Mouse (Mus musculus) lung, embryonic 14.5 days (tissue): Measurements from ENCODE around the gene Olfr584. TPM values are rescaled to one million over a fixed set of nuclear protein-coding genes. Genes with fewer than 3 reads are reported as not detected.
A peak's percentile ranks its signal among the peaks of the same experiment; 100 is the strongest.

Experiments
- ATAC-seq: fragments of 200-750 bp; cut with Nextera tagmentation; 2 replicates; pipeline ENCODE4 v1.8.0; 2017; ENCODE audit warnings: mild to moderate bottlenecking, moderate TSS enrichment, moderate library complexity; ENCODE audit not compliant: insufficient read depth
- DNase-seq: peaks from one replicate; pipeline ENCODE4 v3.0.0-alpha.2; 2015
- H3K27ac ChIP-seq: fragments of 300-500 bp; sonication (generic); 2 replicates; pipeline ENCODE4 v1.5.1; 2014; ENCODE audit warnings: low read depth, mild to moderate bottlenecking, moderate library complexity
- H3K27me3 ChIP-seq: fragments of 300-500 bp; sonication (generic); 2 replicates; pipeline ENCODE4 v1.6.1; 2014; ENCODE audit warnings: low read length, control low read depth; ENCODE audit not compliant: insufficient read depth
- H3K36me3 ChIP-seq: fragments of 300-500 bp; sonication (generic); 2 replicates; pipeline ENCODE4 v1.6.1; 2014; ENCODE audit warnings: control low read depth; ENCODE audit not compliant: insufficient read depth
- H3K4me1 ChIP-seq: fragments of 300-500 bp; sonication (generic); 2 replicates; pipeline ENCODE4 v1.6.1; 2014; ENCODE audit warnings: antibody characterized with exemption, control low read depth; ENCODE audit not compliant: insufficient read depth
- H3K4me2 ChIP-seq: fragments of 300-500 bp; sonication (generic); 2 replicates; pipeline ENCODE4 v1.6.1; 2014; ENCODE audit warnings: mild to moderate bottlenecking
- H3K4me3 ChIP-seq: fragments of 300-500 bp; sonication (generic); 2 replicates; pipeline ENCODE4 v1.5.1; 2014; ENCODE audit warnings: low read depth, low read length
- H3K9ac ChIP-seq: fragments of 300-500 bp; sonication (generic); 2 replicates; pipeline ENCODE4 v1.6.1; 2014
- H3K9me3 ChIP-seq: fragments of 300-500 bp; sonication (generic); 2 replicates; pipeline ENCODE4 v1.6.1; 2016; ENCODE audit warnings: low read depth, low read length, control low read depth
- CTCF ChIP-seq: IDR thresholded peaks from 2 replicates; pipeline ENCODE4 v1.5.1; 2016; ENCODE audit warnings: antibody characterized with exemption, low read depth
- WGBS: fragments of 180-500 bp; shearing (Covaris S2); extraction: QIAGEN DNeasy Blood & Tissue Kit; methylation state at CpG from one replicate; pipeline ENCODE4 v1.1.7; 2014; 5-methylcytosine and 5-hydroxymethylcytosine counted together
- polyA plus RNA-seq: library from polyadenylated mRNA; unstranded; fragments of >200 nt; fragmentation: Nextera tagmentation; extraction: Ambion mirVana; gene quantifications from 2 replicates; pipeline ENCODE4 v1.2.1, GENCODE M21; 2014

Gene Olfr584
- polyA plus RNA-seq: not detected in 2 replicates

- H3K36me3 ChIP-seq: no peaks in the 10 kb centered on the region
- DNase-seq (no peak), ATAC-seq (no peak)
- 75% methylated on average over 1 of the region's 1 CpGs for WGBS
- H3K4me1 ChIP-seq: no peaks in the 10 kb centered on the region
- TF ChIP-seq CTCF: no peak
- no peak within 1 kb of the TSS for H3K4me3 ChIP-seq
- H3K9me3 ChIP-seq: no peaks in the 10 kb centered on the region
- H3K27ac ChIP-seq: no peak within 1 kb of the TSS
- H3K27me3 ChIP-seq: no peaks in the 10 kb centered on the region
- no peak within 1 kb of the TSS for H3K4me2 ChIP-seq
- H3K9ac ChIP-seq: no peak within 1 kb of the TSS
Observed at GRCm38 (mm10) chr7:103081585-103081984, at the start of gene Olfr584. Olfr584 (plus strand) TSS chr7:103081885.

- Histone ChIP-seq H3K27me3 (no peaks in the 10 kb centered on the region), H3K9me3 (no peaks in the 10 kb centered on the region), H3K36me3 (no peaks in the 10 kb centered on the region), H3K4me3 (no peak within 1 kb of the TSS), H3K4me1 (no peaks in the 10 kb centered on the region), H3K9ac (no peak within 1 kb of the TSS), H3K27ac (no peak within 1 kb of the TSS), H3K4me2 (no peak within 1 kb of the TSS)
- ATAC-seq (no peak), DNase-seq (no peak)
- no peak for TF ChIP-seq CTCF
Observed at GRCm38 (mm10) chr7:103037724-103038123, 44.0 kb upstream of the Olfr584 start, which contains the start of gene Olfr582. Olfr582 (plus strand) TSS chr7:103038024.

- no peak for DNase-seq
- no peak within 1 kb of the TSS for H3K9ac ChIP-seq
- 86% methylated on average over 1 of the region's 1 CpGs for WGBS
- ATAC-seq: no peak
- no peaks in the 10 kb centered on the region for H3K36me3 ChIP-seq
- no peaks in the 10 kb centered on the region for H3K9me3 ChIP-seq
- no peak for TF ChIP-seq CTCF
- H3K4me1 ChIP-seq: no peaks in the 10 kb centered on the region
- no peaks in the 10 kb centered on the region for H3K27me3 ChIP-seq
- no peak within 1 kb of the TSS for H3K4me3 ChIP-seq
- H3K4me2 ChIP-seq: no peak within 1 kb of the TSS
- H3K27ac ChIP-seq: no peak within 1 kb of the TSS
Observed at GRCm38 (mm10) chr7:103051000-103051399, 30.7 kb upstream of the Olfr584 start, which contains the start of gene Olfr583. Olfr583 (plus strand) TSS chr7:103051300.

GRCm38 (mm10) chr7:103097420-103097819 is 15.7 kb downstream of the Olfr584 start, which contains the start of gene Olfr585:
Olfr585 (plus strand) TSS chr7:103097720.
- no peak within 1 kb of the TSS for H3K4me2 ChIP-seq
- H3K9me3 ChIP-seq: no peaks in the 10 kb centered on the region
- H3K36me3 ChIP-seq: no peaks in the 10 kb centered on the region
- WGBS: 90% methylated on average over 1 of the region's 1 CpGs
- no peak within 1 kb of the TSS for H3K9ac ChIP-seq
- H3K27me3 ChIP-seq: no peaks in the 10 kb centered on the region
- no peak within 1 kb of the TSS for H3K4me3 ChIP-seq
- DNase-seq (no peak), ATAC-seq (no peak)
- no peak for TF ChIP-seq CTCF
- no peak within 1 kb of the TSS for H3K27ac ChIP-seq
- no peaks in the 10 kb centered on the region for H3K4me1 ChIP-seq

DNA sequence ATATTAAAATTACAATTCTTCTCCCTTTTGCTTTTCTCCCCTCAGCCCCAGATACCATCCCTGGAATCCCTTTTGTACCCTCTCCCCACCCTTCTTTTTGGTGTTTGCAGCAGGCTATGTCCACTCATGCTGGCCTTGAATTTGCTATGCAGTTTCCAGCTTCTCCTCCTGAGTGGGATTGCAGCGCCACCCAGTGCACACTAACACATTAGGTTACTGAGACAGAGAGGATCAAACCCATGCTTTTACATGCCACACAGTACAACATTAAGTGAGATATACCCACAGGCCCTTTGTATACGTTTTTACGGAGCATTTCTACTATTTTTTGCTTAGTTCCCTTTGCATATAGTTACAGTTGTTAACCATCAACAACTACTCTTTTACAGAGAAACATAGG is 37.7 kb downstream of the Olfr584 start:
- H3K36me3 ChIP-seq: no peaks in the 10 kb centered on the region
- H3K4me3 ChIP-seq: no peak overlapping the region
- H3K9ac ChIP-seq: no peak overlapping the region
- 46% methylated on average over 3 of the region's 3 CpGs for WGBS
- ATAC-seq (no peak), DNase-seq (peak; percentile 30)
- H3K27ac ChIP-seq: no peak overlapping the region
- no peaks in the 10 kb centered on the region for H3K27me3 ChIP-seq
- TF ChIP-seq CTCF: peak; percentile 40
- H3K9me3 ChIP-seq: no peaks in the 10 kb centered on the region
- H3K4me2 ChIP-seq: no peak overlapping the region
- no peaks in the 10 kb centered on the region for H3K4me1 ChIP-seq

GRCm38 (mm10) chr7:103125538-103125937 is 43.9 kb downstream of the Olfr584 start, which contains the start of gene Olfr586:
Olfr586 (minus strand) TSS chr7:103125638.
- Histone ChIP-seq H3K4me2 (no peak within 1 kb of the TSS), H3K9ac (no peak within 1 kb of the TSS), H3K4me1 (no peaks in the 10 kb centered on the region), H3K27me3 (no peaks in the 10 kb centered on the region), H3K9me3 (no peaks in the 10 kb centered on the region), H3K4me3 (no peak within 1 kb of the TSS), H3K27ac (no peak within 1 kb of the TSS), H3K36me3 (no peaks in the 10 kb centered on the region)
- DNase-seq (no peak), ATAC-seq (no peak)
- TF ChIP-seq CTCF: no peak
- 91% methylated on average over 3 of the region's 3 CpGs for WGBS

Other genes with a start within 250 kb of the Olfr584 start
- not detected in 2 replicates for gene Olfr566, start 223.1 kb upstream of the Olfr584 start, polyA plus RNA-seq
- gene Olfr568, start 204.8 kb upstream of the Olfr584 start, polyA plus RNA-seq: not detected in 2 replicates
- gene Olfr569, start 191.0 kb upstream of the Olfr584 start, polyA plus RNA-seq: not detected in 2 replicates
- gene Olfr570, start 187.3 kb upstream of the Olfr584 start, polyA plus RNA-seq: not detected in 2 replicates
- gene Olfr571, start 164.3 kb upstream of the Olfr584 start, polyA plus RNA-seq: not detected in 2 replicates
- gene Olfr572, start 157.5 kb upstream of the Olfr584 start, polyA plus RNA-seq: not detected in 2 replicates
- not detected in 2 replicates for gene Olfr573-ps1, start 139.3 kb upstream of the Olfr584 start, polyA plus RNA-seq
- gene Olfr574, start 133.4 kb upstream of the Olfr584 start, polyA plus RNA-seq: not detected in 2 replicates
- gene Olfr575, start 123.1 kb upstream of the Olfr584 start, polyA plus RNA-seq: not detected in 2 replicates
- not detected in 2 replicates for gene Olfr576, start 119.2 kb upstream of the Olfr584 start, polyA plus RNA-seq
- not detected in 2 replicates for gene Olfr577, start 105.9 kb upstream of the Olfr584 start, polyA plus RNA-seq
- gene Olfr578, start 92.6 kb upstream of the Olfr584 start, polyA plus RNA-seq: not detected in 2 replicates
- gene Olfr582, start 43.9 kb upstream of the Olfr584 start, polyA plus RNA-seq: not detected in 2 replicates
- not detected in 2 replicates for gene Olfr583, start 30.6 kb upstream of the Olfr584 start, polyA plus RNA-seq
- not detected in 2 replicates for gene Olfr585, start 15.8 kb downstream of the Olfr584 start, polyA plus RNA-seq
- gene Olfr586, start 43.8 kb downstream of the Olfr584 start, polyA plus RNA-seq: not detected in 2 replicates
- gene Olfr588-ps1, start 59.0 kb downstream of the Olfr584 start, polyA plus RNA-seq: not detected in 2 replicates
- not detected in 2 replicates for gene Olfr589, start 74.5 kb downstream of the Olfr584 start, polyA plus RNA-seq
- gene Olfr591, start 96.5 kb downstream of the Olfr584 start, polyA plus RNA-seq: not detected in 2 replicates
- gene Olfr592, start 102.9 kb downstream of the Olfr584 start, polyA plus RNA-seq: not detected in 2 replicates
- not detected in 2 replicates for gene Olfr593, start 130.0 kb downstream of the Olfr584 start, polyA plus RNA-seq
- not detected in 2 replicates for gene Olfr594, start 135.1 kb downstream of the Olfr584 start, polyA plus RNA-seq
- gene Usp17ld, start 170.6 kb downstream of the Olfr584 start, polyA plus RNA-seq: not detected in 2 replicates
- not detected in 2 replicates for gene Olfr596, start 223.8 kb downstream of the Olfr584 start, polyA plus RNA-seq
- gene Olfr597, start 234.4 kb downstream of the Olfr584 start, polyA plus RNA-seq: not detected in 2 replicates
- not detected in 2 replicates for gene Olfr598, start 241.7 kb downstream of the Olfr584 start, polyA plus RNA-seq